Comparison of ENCODE assay signal across 9 mouse cellular contexts in genomic region chr1:82284403-82284802, GRCm38 (mm10). TPM values are rescaled to one million over a fixed set of nuclear protein-coding genes. Genes with fewer than 3 reads are reported as not detected.
DNase-seq lines count a peak whose midpoint lies in the region; ATAC-seq and TF ChIP-seq lines count a peak whose summit lies in the region.
"Had no signal": no experiment of that assay in that cellular context is flagged by ENCODE, and none has a peak within 500 bp of the region (broad histone marks: within the 10 kb centered on the region; RNA-seq: fewer than 3 reads in every experiment).

No protein-coding gene starts in this region.

- H3K9me3 ChIP-seq in heart, embryonic 11.5 days (replicated peaks; ENCODE audit: control insufficient read depth, low read length): no peaks in the 10 kb centered on the region
- no peaks in the 10 kb centered on the region for H3K9me3 ChIP-seq in forebrain, postnatal 0 days (ENCODE audit: low read length)
- H3K9me3 ChIP-seq in liver, postnatal 0 days (ENCODE audit: low read length): no peaks in the 10 kb centered on the region

- intact Hi-C loops in heart, postnatal 25 days (cut with DNase I): loop anchor here (10.0 kb wide), 1 partner anchor 190 kb away; no protein-coding TSS in a partner anchor

- TF ChIP-seq EP300 in liver, postnatal 0 days (IDR thresholded peaks at IDR 0.05; ENCODE audit: low read depth): no peak

- H3K9ac ChIP-seq in heart, embryonic 11.5 days (ENCODE audit: low read depth, low read length): peak overlapping the region; percentile 80
- peak overlapping the region; percentile 70 for H3K9ac ChIP-seq in forebrain, postnatal 0 days
- peak overlapping the region; percentile 75 for H3K9ac ChIP-seq in liver, postnatal 0 days (replicated peaks)

- H3K27ac ChIP-seq in heart, embryonic 11.5 days (ENCODE audit: low read depth, low read length): peak overlapping the region; percentile 97
- peak overlapping the region; percentile 94; the same call in 1 of the 2 replicates for H3K27ac ChIP-seq in forebrain, postnatal 0 days (ENCODE audit: low read depth, low read length)
- peak overlapping the region; percentile 97 for H3K27ac ChIP-seq in liver, postnatal 0 days (ENCODE audit: low read depth)

- no peak for TF ChIP-seq CTCF in forebrain, postnatal 0 days (IDR thresholded peaks at IDR 0.05; ENCODE audit: low read depth)
- no peak for TF ChIP-seq CTCF in liver, postnatal 0 days (IDR thresholded peaks at IDR 0.05; ENCODE audit: low read depth)

- peaks cover 29% of the 10 kb centered on the region for H3K4me1 ChIP-seq in heart, embryonic 11.5 days (ENCODE audit: control insufficient read depth, insufficient read depth, low read length)
- H3K4me1 ChIP-seq in forebrain, postnatal 0 days (ENCODE audit: insufficient read depth): peaks cover 22% of the 10 kb centered on the region
- H3K4me1 ChIP-seq in liver, postnatal 0 days (ENCODE audit: insufficient read depth): peaks cover 20% of the 10 kb centered on the region

- peaks cover 3% of the 10 kb centered on the region for H3K27me3 ChIP-seq in heart, embryonic 11.5 days (ENCODE audit: control insufficient read depth, insufficient read depth, low read length)
- H3K27me3 ChIP-seq in forebrain, postnatal 0 days (ENCODE audit: insufficient read depth, low read length): no peaks in the 10 kb centered on the region
- H3K27me3 ChIP-seq in liver, postnatal 0 days (ENCODE audit: insufficient read depth, low read length): no peaks in the 10 kb centered on the region

- WGBS in heart, embryonic 11.5 days (ENCODE audit: insufficient replicate concordance): 18% methylated on average over 4 of the region's 4 CpGs
- 7% methylated on average over 4 of the region's 4 CpGs for WGBS in forebrain, postnatal 0 days
- WGBS in liver, postnatal 0 days (ENCODE audit: insufficient replicate concordance): 36% methylated on average over 4 of the region's 4 CpGs

- peak overlapping the region; percentile 81 for H3K4me2 ChIP-seq in heart, embryonic 11.5 days
- peak overlapping the region; percentile 83 for H3K4me2 ChIP-seq in forebrain, postnatal 0 days (ENCODE audit: low read depth)
- peak overlapping the region; percentile 88 for H3K4me2 ChIP-seq in liver, postnatal 0 days (ENCODE audit: low read depth, low read length)

- peak overlapping the region; percentile 76 for H3K4me3 ChIP-seq in heart, embryonic 11.5 days (ENCODE audit: low read depth, low read length)
- H3K4me3 ChIP-seq in forebrain, postnatal 0 days (ENCODE audit: low read depth, low read length): peak overlapping the region; percentile 57
- peak overlapping the region; percentile 57 for H3K4me3 ChIP-seq in liver, postnatal 0 days (ENCODE audit: low read depth, low read length)

- ATAC-seq in heart, embryonic 11.5 days (replicated peaks; ENCODE audit: insufficient number of reproducible peaks, low FRiP score, low TSS enrichment): no peak
- ATAC-seq in forebrain, postnatal 0 days: no peak
- no peak for ATAC-seq in liver, postnatal 0 days

- peaks cover 7% of the 10 kb centered on the region; the same call in 1 of the 2 replicates for H3K36me3 ChIP-seq in heart, embryonic 11.5 days (ENCODE audit: control insufficient read depth, insufficient read depth, low read length)
- H3K36me3 ChIP-seq in forebrain, postnatal 0 days (ENCODE audit: insufficient read depth): peaks cover 4% of the 10 kb centered on the region; the same call in 1 of the 2 replicates
- no peaks in the 10 kb centered on the region for H3K36me3 ChIP-seq in liver, postnatal 0 days (replicated peaks; ENCODE audit: insufficient read depth, low read length)

- no peak for DNase-seq in heart, postnatal 25 days (ENCODE audit: low spot score)
- peak; percentile 44 for DNase-seq in NIH3T3 (ENCODE audit: low read depth)
- no peak for DNase-seq in forebrain, postnatal 0 days
- no peak for DNase-seq in liver, postnatal 0 days
- no peak for DNase-seq in thymus, postnatal 25 days
- DNase-seq in cerebellum, postnatal 4 days (ENCODE audit: low spot score in 2 of 2): no peak
- no peak for DNase-seq in adrenal gland, postnatal 36 days

RNA-seq across cellular contexts. Expression of gene Irs1, which starts 6.8 kb away (rescaled TPM):
- polyA plus RNA-seq in heart, embryonic 11.5 days (2014; fragmentation: Nextera tagmentation; extraction: Ambion mirVana): 8.4 and 10.9 TPM in 2 replicates
- 10 to 100 TPM; 44.3 to 49.7 TPM for total RNA-seq in heart, postnatal 25 days (2021)
- total RNA-seq in forebrain, postnatal 0 days (2014; rRNA removed): 32.7 and 45.3 TPM in 2 replicates
- 3.0 and 4.4 TPM in 2 replicates for polyA plus RNA-seq in forebrain, postnatal 0 days (2015; fragmentation: Nextera tagmentation; extraction: Ambion mirVana)
- polyA plus RNA-seq in liver, postnatal 0 days (2015; fragmentation: Nextera tagmentation; extraction: Ambion mirVana): 1.2 and 1.4 TPM in 2 replicates
- total RNA-seq in adrenal gland, postnatal 36 days (2021): 10 to 100 TPM; 14.8 to 16.7 TPM

RNA-seq across cellular contexts. Expression of gene Rhbdd1, which starts 31.8 kb away (rescaled TPM):
- 7.9 and 8.7 TPM in 2 replicates for polyA plus RNA-seq in heart, embryonic 11.5 days (2014; fragmentation: Nextera tagmentation; extraction: Ambion mirVana)
- total RNA-seq in heart, postnatal 25 days (2021): 10 to 100 TPM; 10.2 TPM
- total RNA-seq in forebrain, postnatal 0 days (2014; rRNA removed): 4.7 and 5.3 TPM in 2 replicates
- 1.7 and 2.2 TPM in 2 replicates for polyA plus RNA-seq in forebrain, postnatal 0 days (2015; fragmentation: Nextera tagmentation; extraction: Ambion mirVana)
- 4.7 and 5.9 TPM in 2 replicates for polyA plus RNA-seq in liver, postnatal 0 days (2015; fragmentation: Nextera tagmentation; extraction: Ambion mirVana)
- total RNA-seq in adrenal gland, postnatal 36 days (2021): 10 to 100 TPM; 30.0 to 42.7 TPM

RNA-seq across cellular contexts. Expression of gene Gm9747, which starts 51.5 kb away (rescaled TPM):
- polyA plus RNA-seq in heart, embryonic 11.5 days (2014; fragmentation: Nextera tagmentation; extraction: Ambion mirVana): 33.1 and 40.5 TPM in 2 replicates
- not detected for total RNA-seq in heart, postnatal 25 days (2021)
- not detected in 2 replicates for total RNA-seq in forebrain, postnatal 0 days (2014; rRNA removed)
- 9.6 and 14.8 TPM in 2 replicates for polyA plus RNA-seq in forebrain, postnatal 0 days (2015; fragmentation: Nextera tagmentation; extraction: Ambion mirVana)
- polyA plus RNA-seq in liver, postnatal 0 days (2015; fragmentation: Nextera tagmentation; extraction: Ambion mirVana): 3.4 and 3.9 TPM in 2 replicates
- not detected for total RNA-seq in adrenal gland, postnatal 36 days (2021)
- total RNA-seq: neutrophil, adult 5-6 weeks had no signal
